Mouse (Mus musculus): ENCODE measurements around the gene Tmem201. TPM values are rescaled to one million over a fixed set of nuclear protein-coding genes. Genes with fewer than 3 reads are reported as not detected.
A peak's percentile ranks its signal among the peaks of the same experiment; 100 is the strongest.

The Tmem201 gene
- polyA plus RNA-seq (2015; fragmentation: Nextera tagmentation; extraction: Ambion mirVana) = 25.0 and 27.7 TPM in 2 replicates

GRCm38 (mm10) chr4:149737383-149738324, at the start of gene Tmem201:
Gene Tmem201, minus strand, starts transcription at chr4:149738044.
- ATAC-seq (ENCODE audit: insufficient number of reproducible peaks, low FRiP score, low TSS enrichment, low read depth) = peak; percentile 86
- under 1% methylated on average over 91 of the region's 97 CpGs for WGBS
- H3K9me3 ChIP-seq = no peaks in the 10 kb centered on the region
- H3K27ac ChIP-seq = peak within 1 kb of the TSS; percentile 73
- peak within 1 kb of the TSS; percentile 74 for H3K9ac ChIP-seq
- H3K27me3 ChIP-seq = no peaks in the 10 kb centered on the region
- peak within 1 kb of the TSS; percentile 81 for H3K4me3 ChIP-seq
- peaks cover 4% of the 10 kb centered on the region for H3K36me3 ChIP-seq
- peak within 1 kb of the TSS; percentile 85 for H3K4me2 ChIP-seq
- peaks cover 54% of the 10 kb centered on the region for H3K4me1 ChIP-seq

DNA sequence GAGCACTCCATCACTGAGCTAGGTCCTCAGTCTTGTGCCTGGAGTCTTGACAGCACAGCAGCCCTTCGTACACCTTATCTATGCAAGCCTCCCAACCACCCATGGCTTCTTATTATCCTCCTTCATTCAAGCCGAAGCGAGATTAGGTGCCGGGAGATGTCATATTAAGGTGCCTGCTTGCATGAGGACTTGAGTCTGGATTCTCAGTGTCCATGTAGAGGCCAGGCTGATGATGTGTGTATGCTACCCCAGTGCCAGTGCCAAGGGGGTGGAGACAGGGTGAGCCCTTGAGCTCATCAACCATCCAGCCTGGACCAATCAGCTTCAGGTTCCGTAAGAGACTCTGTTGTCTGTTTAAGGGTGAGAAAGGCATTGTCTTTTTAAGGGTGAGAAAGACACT, 47.1 kb upstream of the Tmem201 start:
- no peak overlapping the region for H3K9ac ChIP-seq
- 89% methylated on average over 5 of the region's 5 CpGs for WGBS
- no peak overlapping the region for H3K4me3 ChIP-seq
- H3K9me3 ChIP-seq = no peaks in the 10 kb centered on the region
- H3K27me3 ChIP-seq = no peaks in the 10 kb centered on the region
- no peak for ATAC-seq (ENCODE audit: insufficient number of reproducible peaks, low FRiP score, low TSS enrichment, low read depth)
- H3K27ac ChIP-seq = no peak overlapping the region
- no peaks in the 10 kb centered on the region for H3K36me3 ChIP-seq
- H3K4me1 ChIP-seq = peaks cover 6% of the 10 kb centered on the region
- H3K4me2 ChIP-seq = no peak overlapping the region

DNA sequence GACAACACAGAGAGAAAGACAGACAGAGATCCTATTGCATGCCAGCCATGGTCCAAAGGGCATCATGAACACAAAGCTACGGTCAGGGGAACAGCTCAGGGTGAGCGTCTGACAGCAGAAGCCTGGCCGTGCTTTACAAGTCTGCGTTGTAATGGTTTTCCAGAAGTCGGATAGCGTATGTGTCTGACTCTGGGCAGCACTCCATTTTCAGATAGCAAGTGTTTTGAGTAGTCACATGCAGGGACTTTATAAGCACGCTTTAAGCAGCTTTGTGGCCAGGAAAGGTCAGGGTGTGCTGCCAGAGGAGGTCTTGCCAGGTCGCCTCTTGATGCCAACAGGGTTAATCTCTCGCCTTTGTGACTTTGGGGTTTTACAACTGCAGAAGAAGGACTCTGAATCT, 46.5 kb upstream of the Tmem201 start:
- no peak for ATAC-seq (ENCODE audit: insufficient number of reproducible peaks, low FRiP score, low TSS enrichment, low read depth)
- no peaks in the 10 kb centered on the region for H3K36me3 ChIP-seq
- H3K4me2 ChIP-seq = no peak overlapping the region
- H3K4me1 ChIP-seq = peaks cover 4% of the 10 kb centered on the region
- no peaks in the 10 kb centered on the region for H3K9me3 ChIP-seq
- no peak overlapping the region for H3K27ac ChIP-seq
- H3K27me3 ChIP-seq = no peaks in the 10 kb centered on the region
- 72% methylated on average over 9 of the region's 9 CpGs for WGBS
- H3K9ac ChIP-seq = no peak overlapping the region
- no peak overlapping the region for H3K4me3 ChIP-seq

DNA sequence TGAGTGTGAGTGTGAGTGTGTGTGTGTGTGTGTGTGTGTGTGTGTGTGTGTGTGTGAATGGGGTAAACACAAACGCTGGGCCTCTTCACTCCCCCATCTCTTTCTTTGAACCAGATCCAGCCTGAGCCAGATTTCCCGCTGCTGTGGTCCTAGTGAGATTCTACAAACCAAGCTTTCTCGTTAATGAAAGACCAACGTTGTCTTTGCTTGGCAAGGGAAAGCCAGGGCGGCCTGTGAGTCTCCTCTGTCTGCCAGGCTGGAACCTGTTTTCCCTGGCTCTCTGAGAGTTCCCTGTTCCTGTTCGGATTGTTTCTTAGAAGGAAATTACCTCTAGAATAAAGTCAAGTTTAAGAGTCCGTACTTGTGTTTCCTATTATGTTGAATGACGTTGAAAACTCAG, 45.1 kb upstream of the Tmem201 start:
- Histone ChIP-seq H3K9ac (no peak overlapping the region), H3K27ac (peak overlapping the region; percentile 68; the same call in 1 of the 2 replicates), H3K4me2 (no peak overlapping the region), H3K27me3 (no peaks in the 10 kb centered on the region), H3K9me3 (no peaks in the 10 kb centered on the region), H3K4me3 (no peak overlapping the region), H3K4me1 (peaks cover 4% of the 10 kb centered on the region), H3K36me3 (no peaks in the 10 kb centered on the region)
- WGBS = 44% methylated on average over 8 of the region's 8 CpGs
- ATAC-seq (ENCODE audit: insufficient number of reproducible peaks, low FRiP score, low TSS enrichment, low read depth) = no peak

GRCm38 (mm10) chr4:149780565-149781356, 42.9 kb upstream of the Tmem201 start:
- H3K9ac ChIP-seq = no peak overlapping the region
- no peak overlapping the region for H3K4me2 ChIP-seq
- WGBS = 64% methylated on average over 13 of the region's 13 CpGs
- peaks cover 4% of the 10 kb centered on the region for H3K4me1 ChIP-seq
- no peak overlapping the region for H3K27ac ChIP-seq
- H3K27me3 ChIP-seq = no peaks in the 10 kb centered on the region
- H3K9me3 ChIP-seq = no peaks in the 10 kb centered on the region
- H3K4me3 ChIP-seq = no peak overlapping the region
- no peaks in the 10 kb centered on the region for H3K36me3 ChIP-seq
- ATAC-seq (ENCODE audit: insufficient number of reproducible peaks, low FRiP score, low TSS enrichment, low read depth) = no peak

- ATAC-seq (ENCODE audit: insufficient number of reproducible peaks, low FRiP score, low TSS enrichment, low read depth) = no peak
- no peak overlapping the region; the same call in 1 of the 2 replicates for H3K27ac ChIP-seq
- 76% methylated on average over 9 of the region's 9 CpGs for WGBS
Measured at GRCm38 (mm10) chr4:149779966-149780365, 42.1 kb upstream of the Tmem201 start.

GRCm38 (mm10) chr4:149777126-149777525, 39.3 kb upstream of the Tmem201 start:
- Histone ChIP-seq H3K36me3 (no peaks in the 10 kb centered on the region), H3K9ac (no peak overlapping the region), H3K27ac (no peak overlapping the region), H3K27me3 (no peaks in the 10 kb centered on the region), H3K4me2 (no peak overlapping the region), H3K4me3 (no peak overlapping the region), H3K9me3 (no peaks in the 10 kb centered on the region), H3K4me1 (peaks cover 19% of the 10 kb centered on the region)
- ATAC-seq (ENCODE audit: insufficient number of reproducible peaks, low FRiP score, low TSS enrichment, low read depth) = no peak
- 84% methylated on average over 9 of the region's 9 CpGs for WGBS

More at GRCm38 (mm10) chr4:149779966-149780365, 42.1 kb upstream of the Tmem201 start:
- no peaks in the 10 kb centered on the region for H3K9me3 ChIP-seq
- H3K9ac ChIP-seq = no peak overlapping the region
- no peak overlapping the region for H3K4me2 ChIP-seq
- H3K27me3 ChIP-seq = no peaks in the 10 kb centered on the region
- H3K36me3 ChIP-seq = no peaks in the 10 kb centered on the region
- peaks cover 4% of the 10 kb centered on the region for H3K4me1 ChIP-seq
- no peak overlapping the region for H3K4me3 ChIP-seq

GRCm38 (mm10) chr4:149775760-149776362, 38.0 kb upstream of the Tmem201 start:
- Histone ChIP-seq H3K27ac (no peak overlapping the region), H3K27me3 (no peaks in the 10 kb centered on the region), H3K36me3 (no peaks in the 10 kb centered on the region), H3K4me3 (no peak overlapping the region), H3K9me3 (no peaks in the 10 kb centered on the region), H3K4me1 (peaks cover 19% of the 10 kb centered on the region), H3K4me2 (no peak overlapping the region), H3K9ac (no peak overlapping the region)
- whole genome bisulfite sequencing = 42% methylated on average over 8 of the region's 8 CpGs
- no peak for ATAC-seq (ENCODE audit: insufficient number of reproducible peaks, low FRiP score, low TSS enrichment, low read depth)

GRCm38 (mm10) chr4:149775330-149775729, 37.5 kb upstream of the Tmem201 start:
- Histone ChIP-seq H3K4me1 (peaks cover 19% of the 10 kb centered on the region), H3K4me3 (no peak overlapping the region), H3K9me3 (no peaks in the 10 kb centered on the region), H3K9ac (no peak overlapping the region), H3K27ac (no peak overlapping the region), H3K4me2 (no peak overlapping the region), H3K36me3 (no peaks in the 10 kb centered on the region), H3K27me3 (no peaks in the 10 kb centered on the region)
- ATAC-seq (ENCODE audit: insufficient number of reproducible peaks, low FRiP score, low TSS enrichment, low read depth) = no peak
- 69% methylated on average over 7 of the region's 7 CpGs for WGBS

DNA sequence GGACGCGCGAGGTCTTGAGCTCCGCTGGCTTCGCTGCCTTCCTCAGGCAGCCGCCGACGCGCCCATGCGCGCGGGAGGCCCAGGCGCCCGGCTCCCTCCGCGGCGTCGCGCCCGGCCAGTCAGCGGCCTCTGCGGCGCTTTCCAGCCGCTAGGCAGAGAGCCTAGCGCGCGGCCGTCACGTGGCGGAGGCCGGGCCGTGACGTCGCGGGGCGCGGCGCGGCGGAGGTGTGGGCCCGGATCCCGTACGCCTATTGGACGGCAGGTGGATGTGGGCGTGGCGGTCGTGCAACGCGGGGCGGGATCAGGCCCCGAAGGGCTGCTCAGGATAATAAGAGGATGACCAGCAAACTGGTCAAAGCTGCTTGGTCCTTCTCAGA, 36.2 kb upstream of the Tmem201 start, which contains the start of gene Slc25a33:
Gene Slc25a33 (minus strand): TSS at position 184 of the 377 bp plus-strand sequence.
- Histone ChIP-seq H3K9me3 (no peaks in the 10 kb centered on the region), H3K4me1 (peaks cover 19% of the 10 kb centered on the region), H3K36me3 (no peaks in the 10 kb centered on the region), H3K4me2 (peak within 1 kb of the TSS; percentile 99), H3K4me3 (peak within 1 kb of the TSS; percentile 69), H3K27me3 (no peaks in the 10 kb centered on the region), H3K9ac (peak within 1 kb of the TSS; percentile 56), H3K27ac (peak within 1 kb of the TSS; percentile 80)
- ATAC-seq (ENCODE audit: insufficient number of reproducible peaks, low FRiP score, low TSS enrichment, low read depth) = peak; percentile 96
- WGBS = under 1% methylated on average over 51 of the region's 51 CpGs

DNA sequence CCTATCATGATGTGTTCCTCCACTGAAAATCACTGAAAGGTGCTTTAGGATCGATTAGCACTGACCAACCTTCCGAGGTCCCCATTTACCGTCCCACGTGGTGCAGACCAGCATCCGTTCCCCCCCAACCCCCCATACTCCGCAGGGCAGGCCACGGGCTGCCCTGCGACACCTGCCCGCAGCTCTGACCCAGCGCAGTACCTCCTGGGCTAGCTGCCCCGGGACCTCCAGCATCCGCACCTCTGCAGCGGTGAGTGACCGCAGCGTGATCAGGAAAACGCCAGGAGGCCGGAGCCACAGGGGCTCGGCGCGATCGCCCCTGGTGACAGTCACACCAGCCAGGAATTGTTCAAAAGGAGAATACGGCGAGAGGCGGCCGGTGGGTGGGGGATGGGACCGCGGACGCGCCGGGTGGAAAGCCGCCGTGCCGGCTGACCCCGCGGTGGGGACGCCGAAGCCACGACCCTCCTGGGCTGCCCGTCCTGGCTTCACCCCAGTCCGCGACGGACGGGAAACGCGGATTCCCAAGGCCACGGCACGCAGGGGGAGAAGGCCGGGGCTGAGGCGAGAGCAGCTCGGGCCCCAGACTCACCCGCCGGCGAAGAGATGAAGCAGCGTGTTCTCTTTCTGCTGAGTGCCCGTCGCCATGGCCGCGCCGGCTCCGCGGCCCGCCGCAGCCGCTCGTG, 35.7 kb upstream of the Tmem201 start:
- peak overlapping the region; percentile 99 for H3K4me2 ChIP-seq
- peak overlapping the region; percentile 56 for H3K9ac ChIP-seq
- H3K27me3 ChIP-seq = no peaks in the 10 kb centered on the region
- H3K27ac ChIP-seq = peak overlapping the region; percentile 80
- WGBS = under 1% methylated on average over 65 of the region's 65 CpGs
- H3K4me1 ChIP-seq = peaks cover 19% of the 10 kb centered on the region
- peak; percentile 31 for ATAC-seq (ENCODE audit: insufficient number of reproducible peaks, low FRiP score, low TSS enrichment, low read depth)
- no peaks in the 10 kb centered on the region for H3K9me3 ChIP-seq
- no peaks in the 10 kb centered on the region for H3K36me3 ChIP-seq
- peak overlapping the region; percentile 69 for H3K4me3 ChIP-seq

Data from limb, embryonic 15.5 days (tissue).